Mouse (Mus musculus) embryo, embryonic 10 days (tissue): ENCODE data around the gene Ezh2.
"Not testable (repeated sequence)": the region's sequence is repeated elsewhere in the genome, so short reads cannot be mapped to it uniquely, and the experiment has no call there.

Source experiments
- DNase-seq: peaks from one replicate; pipeline ENCODE4 v3.0.0-alpha.2; 2015; ENCODE audit warnings: low spot score

Gene Ezh2

DNA sequence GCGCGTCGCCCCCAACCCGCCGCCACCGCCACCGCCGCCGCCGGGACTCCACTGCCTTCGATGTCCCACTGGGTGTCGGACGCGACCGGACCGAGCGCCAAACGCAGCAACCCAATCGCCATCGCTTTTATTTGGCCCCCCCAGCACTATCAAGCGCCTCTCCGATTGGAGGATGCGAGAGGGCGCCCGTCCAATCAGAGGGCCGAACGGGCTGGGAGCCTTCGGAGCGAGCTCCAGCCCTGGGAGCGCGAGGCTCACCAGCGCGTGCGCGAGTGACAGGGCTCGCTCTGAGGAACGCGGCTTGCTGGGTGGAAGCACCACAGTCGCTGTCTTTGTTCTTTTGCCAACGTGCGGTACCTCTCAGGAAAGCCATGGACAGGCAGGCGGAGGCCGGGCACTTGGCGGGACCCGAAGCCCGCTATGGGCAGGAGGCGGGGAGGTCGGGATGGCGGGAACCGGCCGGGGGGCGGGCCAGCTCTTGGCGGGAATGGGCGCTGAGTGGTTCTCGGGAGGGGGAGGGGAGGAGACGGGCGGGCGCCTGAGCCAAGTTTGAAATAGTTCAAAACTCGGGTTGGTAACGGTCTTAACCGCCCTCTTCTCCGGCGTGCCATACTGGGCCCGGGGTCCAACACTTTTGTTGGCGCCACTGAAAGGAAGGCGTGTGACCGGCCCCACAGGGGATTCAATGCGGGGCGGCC lies at the start of gene Ezh2:
TSS of gene Ezh2 (minus strand) at position 416 of the 698 bp plus-strand sequence.
- peak; percentile 97 for DNase-seq

DNA sequence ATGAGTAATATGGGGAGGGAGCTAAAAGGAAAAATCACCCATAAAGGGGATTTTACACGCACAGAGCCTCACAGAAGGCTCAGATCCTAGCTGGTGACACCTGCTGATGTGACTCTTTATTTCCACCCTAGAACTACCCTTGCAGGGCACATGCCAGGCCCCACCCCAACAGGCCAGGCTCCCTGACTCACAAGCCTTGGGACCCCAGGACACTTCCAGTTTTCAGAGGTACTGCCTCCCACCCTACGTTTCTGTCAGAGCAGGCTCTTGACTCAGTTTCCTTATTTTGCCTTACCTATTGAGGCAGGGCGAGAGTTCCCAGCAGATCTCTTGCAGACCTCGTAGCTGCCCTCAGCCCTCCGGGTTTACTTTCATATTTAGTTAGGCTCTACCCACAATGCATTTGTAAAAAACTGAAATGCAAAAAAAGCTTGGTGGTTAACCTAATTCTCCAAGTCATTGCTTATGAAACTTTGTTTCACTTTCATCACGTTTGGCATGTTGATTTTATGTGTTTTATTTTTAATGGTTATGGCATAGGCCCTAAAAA lies 41.5 kb upstream of the Ezh2 start:
- DNase-seq, result no peak

DNA sequence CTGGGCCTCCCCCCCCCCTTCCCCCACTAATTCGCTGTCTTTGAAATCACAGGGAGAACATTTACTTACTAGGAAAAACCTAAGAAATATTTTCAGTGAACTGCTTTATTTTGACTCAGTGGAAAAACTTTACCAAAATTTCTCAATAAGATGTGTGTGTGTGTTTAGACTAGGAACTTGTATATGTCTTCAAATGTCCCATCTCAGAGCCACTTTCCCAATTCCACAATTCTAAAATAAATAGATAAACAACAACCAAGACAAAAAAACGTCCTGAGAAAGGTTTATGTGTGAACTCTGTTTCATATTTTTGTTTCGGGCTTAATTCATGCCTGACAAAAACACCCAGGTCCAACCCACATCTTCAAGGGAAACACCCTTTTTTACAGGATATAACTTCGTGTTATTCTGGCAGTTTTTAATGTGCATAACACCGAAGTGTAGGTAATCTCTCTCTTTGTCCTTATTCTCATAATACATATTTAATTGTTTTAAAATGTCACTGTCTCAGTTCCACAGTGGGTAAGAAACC lies 40.9 kb upstream of the Ezh2 start:
- DNase-seq, result no peak

DNA sequence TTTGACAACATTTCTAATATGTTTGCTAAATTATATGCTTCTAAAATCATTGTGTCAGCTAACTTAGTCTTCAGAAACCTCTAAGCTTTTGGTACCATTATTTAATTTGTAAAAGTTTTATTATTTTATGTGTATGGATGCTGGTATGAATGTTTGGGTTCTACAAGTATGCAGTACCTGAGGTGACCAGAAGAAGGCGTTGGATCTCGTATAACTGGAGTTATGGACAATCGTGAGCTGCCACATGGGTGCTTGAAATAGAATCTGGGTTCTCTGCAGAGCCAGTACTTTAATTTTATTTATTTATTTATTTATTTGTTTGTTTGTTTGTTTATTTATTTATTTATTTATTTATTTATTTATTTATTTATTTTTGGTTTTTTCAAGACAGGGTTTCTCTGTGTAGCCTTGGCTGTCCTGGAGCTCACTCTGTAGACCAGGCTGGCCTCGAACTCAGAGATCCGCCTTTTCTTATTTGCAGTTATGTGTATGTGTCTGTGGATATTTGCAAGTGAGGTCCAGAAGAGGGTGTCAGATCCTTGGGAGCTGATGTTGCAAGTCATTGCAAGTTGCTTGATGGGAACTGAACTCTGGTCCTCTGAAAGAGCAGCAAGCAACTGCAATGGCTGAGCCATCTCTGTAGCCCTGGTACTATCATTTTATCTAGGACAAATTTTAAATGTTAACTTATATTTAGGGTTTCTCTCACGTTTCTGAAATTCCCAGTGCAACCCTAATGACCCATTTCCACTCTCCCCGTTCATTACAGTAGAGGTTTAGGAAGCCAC lies 40.3 kb upstream of the Ezh2 start:
- no peak for DNase-seq

DNA sequence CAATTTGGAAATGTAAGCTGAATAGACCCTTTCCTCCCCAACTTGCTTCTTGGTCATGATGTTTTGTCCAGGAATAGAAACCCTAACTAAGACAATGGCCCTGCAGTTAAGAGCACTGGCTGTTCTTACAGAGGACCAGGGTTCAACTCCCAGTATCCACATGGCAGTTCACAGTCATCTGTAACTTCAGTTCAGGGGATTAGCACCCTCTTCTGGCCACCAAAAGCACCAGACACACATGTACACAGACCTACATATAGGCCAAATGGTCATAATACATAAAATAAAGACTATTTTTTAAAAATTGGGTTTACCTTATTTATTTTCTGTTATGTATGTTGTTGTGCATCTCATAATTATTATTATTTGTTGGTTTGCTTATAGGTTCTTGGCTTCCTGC lies 38.3 kb upstream of the Ezh2 start:
- DNase-seq, result peak; percentile 39

DNA sequence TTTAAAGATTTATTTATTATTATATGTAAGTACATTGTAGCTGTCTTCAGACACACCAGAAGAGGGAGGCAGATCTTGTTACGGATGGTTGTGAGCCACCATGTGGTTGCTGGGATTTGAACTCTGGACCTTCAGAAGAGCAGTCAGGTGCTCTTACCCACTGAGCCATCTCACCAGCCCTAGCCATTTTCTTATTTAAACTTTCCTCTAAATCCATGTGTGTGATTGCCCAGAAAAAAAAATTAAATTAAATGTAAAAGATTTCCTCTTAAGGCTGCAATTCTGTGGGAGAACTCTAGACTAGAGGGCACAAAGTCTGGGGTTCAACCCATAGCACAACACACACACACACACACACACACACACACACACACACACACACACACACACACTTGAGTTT lies 34.9 kb upstream of the Ezh2 start:
- DNase-seq, result not testable (repeated sequence)

DNA sequence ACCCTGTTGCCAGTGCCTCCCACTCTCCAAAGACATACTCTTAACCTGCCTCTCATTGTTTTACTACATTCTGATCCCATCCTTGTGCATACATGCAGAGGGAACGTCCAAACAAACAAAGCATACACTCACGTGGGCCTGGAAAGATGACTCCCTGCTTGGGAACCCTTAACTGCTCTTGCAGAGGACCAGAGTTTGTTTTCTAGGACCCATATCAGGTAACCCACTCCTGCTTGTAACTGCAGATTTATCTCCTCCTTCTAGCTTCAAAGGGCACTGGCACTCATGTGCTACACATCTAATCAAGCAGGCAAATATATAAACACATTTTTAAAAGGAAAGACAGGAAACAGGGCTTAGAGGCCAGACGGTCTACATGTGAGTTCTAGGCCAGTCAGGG lies 32.8 kb upstream of the Ezh2 start:
- no peak for DNase-seq

DNA sequence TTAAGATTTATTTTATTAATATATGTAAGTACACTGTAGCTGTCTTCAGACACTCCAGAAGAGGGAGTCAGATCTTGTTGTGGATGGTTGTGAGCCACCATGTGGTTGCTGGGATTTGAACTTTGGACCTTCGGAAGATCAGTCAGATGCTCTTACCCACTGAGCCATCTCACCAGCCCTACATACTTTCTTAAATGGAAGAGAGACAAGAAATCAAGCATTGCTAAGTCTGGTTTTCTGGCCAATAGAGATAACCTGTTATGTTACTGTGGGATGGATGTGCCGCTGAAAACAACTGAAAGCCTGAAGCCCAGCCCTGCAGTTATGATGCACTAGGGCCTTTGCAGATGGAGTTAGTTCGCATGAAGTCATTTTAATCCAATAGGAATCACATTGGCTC lies 31.8 kb upstream of the Ezh2 start:
- not testable (repeated sequence) for DNase-seq

DNA sequence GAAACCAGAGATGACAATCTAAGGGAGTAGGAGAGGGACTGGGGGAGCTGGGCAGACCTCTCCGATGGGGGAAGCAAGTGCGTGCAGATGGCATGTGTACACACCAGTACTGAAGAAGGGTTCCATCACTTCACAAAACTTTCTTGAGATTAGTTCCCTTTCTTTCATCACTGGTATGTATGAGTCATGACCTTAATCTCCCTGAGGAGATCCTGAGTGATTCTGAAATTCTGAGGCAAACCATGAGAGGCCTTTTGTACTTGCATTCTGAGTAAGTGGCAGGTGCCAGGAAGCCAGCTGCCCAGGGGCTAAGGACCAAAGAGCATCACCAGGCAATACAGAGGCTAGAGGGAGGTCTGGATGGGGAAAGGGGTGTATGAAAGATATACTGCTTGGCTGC lies 25.9 kb upstream of the Ezh2 start:
- DNase-seq, result no peak

DNA sequence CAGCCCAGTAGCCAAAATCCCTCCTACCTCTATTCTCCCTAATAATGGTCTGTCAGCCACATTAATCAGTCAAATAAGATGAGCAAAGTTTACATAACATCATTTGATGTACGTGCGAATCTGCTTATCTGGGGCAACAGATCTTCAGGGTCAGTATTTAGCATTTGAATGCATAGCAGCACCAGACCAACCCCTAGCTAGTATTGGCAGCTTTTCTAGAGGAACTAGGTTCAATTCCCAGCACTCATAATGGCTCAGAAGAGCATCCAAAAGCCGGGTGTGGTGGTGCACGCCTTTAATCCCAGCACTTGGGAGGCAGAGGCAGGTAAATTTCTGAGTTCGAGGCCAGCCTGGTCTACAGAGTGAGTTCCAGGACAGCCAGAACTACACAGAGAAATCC lies 13.2 kb upstream of the Ezh2 start:
- not testable (repeated sequence) for DNase-seq

DNA sequence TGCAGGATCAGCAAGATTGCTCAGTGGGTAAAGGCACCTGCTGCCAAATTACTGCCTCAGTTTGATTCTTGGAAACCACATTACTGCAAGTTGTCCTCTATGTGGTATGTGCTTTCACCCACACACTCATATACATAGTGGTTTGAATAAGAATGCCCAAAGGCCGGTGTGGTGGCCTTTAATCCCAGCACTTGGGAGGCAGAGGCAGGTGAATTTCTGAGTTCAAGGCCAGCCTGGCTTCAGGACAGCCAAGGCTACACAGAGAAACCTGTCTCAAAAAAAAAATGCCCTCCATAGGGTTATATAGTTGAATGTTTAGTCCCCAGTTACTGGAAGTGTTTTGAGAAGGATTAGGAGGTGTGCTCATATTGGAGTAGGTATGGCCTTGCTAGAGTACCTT lies 6.8 kb upstream of the Ezh2 start:
- no peak for DNase-seq

DNA sequence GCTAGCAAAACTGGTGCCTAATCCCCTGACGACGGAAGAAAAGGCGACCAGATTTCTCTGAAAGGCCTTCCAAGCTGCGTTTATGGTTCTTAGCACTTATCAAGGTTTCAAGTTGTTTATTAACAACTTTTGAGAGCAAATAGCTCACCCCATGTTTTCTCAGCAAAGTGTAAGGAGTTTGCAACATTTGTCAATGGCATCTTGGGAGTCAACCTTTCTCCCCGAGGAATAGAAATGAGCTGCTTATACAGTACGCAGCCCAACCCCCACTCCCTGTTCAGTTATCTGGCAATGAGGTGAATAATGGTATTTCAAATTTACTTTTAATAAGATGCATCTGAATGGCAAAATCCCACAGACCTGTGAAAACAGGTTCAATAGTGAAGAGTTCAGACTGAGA lies 555 bp upstream of the Ezh2 start:
- DNase-seq, result peak; percentile 48

DNA sequence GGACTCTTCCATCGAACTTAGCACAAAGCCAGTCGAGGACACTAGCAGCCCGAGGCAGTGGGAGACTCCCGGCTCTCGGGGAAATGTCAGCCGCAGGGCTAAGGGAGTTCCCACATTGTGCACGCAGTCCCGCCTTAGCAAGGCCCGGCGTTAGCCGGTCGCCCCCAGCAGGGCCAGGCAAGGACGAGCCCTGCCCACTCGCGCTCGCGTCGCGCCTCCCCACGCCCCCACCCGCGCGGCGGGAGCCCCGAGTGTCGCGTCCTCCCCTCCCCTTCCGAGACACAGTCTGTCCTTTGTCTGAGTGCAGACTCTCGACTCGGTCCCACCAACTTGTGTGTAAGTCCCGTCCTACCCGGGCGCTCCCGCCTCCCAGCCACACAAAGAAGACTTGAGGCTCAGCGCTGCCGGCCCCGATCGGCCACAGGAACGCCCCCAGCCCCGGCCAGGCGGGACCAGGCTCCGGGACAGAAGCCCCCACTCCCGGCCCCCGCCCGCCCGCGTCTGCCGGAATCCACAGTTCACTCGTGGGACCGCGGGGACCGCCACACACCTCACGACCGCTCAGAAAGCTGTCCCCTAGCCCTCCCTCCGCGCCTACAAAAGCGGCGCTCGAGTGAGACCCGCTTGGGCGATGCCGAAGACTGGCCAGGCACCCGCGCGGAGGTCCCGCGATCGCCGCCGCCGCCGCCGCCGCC lies 853 bp downstream of the Ezh2 start:
- peak; percentile 85 for DNase-seq

DNA sequence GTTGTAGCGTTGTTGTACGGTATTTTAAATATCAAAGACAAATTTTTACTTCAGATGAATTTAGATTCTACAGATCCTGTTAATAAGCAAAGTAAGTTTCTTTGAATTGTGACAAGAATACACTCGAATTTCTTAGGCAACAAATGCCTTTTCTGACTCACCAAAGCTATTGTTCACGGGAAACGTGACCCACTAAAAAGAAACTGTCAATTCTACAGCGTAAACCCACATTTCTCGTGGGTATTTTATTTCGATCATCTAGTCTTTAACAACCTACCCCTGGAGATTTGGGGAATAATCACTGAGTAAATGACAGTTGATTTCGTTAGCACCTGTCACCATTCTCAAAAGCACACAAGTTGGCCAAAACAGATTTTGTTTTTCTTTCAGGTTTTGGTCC lies 1.6 kb downstream of the Ezh2 start:
- peak; percentile 18 for DNase-seq

DNA sequence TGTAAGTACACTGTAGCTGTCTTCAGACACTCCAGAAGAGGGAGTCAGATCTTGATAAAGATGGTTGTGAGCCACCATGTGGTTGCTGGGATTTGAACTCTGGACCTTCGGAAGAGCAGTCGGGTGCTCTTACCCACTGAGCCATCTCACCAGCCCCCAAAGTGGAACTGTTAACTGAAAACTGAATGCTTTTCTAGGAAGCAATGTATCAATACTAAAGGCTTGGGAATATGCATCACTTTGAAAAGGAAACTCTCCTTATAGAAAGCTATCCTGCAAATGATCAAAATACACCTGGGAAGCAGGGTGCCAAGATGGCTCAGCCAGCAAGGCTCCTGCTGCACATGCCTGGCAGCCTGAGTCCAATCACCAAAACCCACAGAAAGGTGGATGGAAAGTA lies 7.8 kb downstream of the Ezh2 start:
- DNase-seq, result not testable (repeated sequence)

DNA sequence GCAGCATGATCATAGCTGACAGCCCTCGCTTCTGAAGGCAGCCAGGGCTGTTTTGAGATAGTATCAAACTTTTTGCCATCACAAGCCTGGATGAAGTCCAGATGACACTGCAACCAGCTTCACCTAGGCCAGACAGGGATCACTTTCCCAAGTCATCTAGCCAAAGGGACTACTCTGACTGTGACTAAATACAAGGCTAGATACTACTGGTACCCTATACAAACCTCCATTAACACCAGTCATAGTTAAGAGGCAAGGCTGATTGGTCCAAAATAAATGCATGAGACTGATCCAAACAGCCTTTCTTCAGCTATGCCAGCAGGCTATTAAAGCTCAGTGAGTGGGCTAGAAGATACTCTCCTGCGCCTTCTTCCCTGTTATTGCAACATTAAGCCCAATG lies 22.3 kb downstream of the Ezh2 start:
- no peak for DNase-seq

DNA sequence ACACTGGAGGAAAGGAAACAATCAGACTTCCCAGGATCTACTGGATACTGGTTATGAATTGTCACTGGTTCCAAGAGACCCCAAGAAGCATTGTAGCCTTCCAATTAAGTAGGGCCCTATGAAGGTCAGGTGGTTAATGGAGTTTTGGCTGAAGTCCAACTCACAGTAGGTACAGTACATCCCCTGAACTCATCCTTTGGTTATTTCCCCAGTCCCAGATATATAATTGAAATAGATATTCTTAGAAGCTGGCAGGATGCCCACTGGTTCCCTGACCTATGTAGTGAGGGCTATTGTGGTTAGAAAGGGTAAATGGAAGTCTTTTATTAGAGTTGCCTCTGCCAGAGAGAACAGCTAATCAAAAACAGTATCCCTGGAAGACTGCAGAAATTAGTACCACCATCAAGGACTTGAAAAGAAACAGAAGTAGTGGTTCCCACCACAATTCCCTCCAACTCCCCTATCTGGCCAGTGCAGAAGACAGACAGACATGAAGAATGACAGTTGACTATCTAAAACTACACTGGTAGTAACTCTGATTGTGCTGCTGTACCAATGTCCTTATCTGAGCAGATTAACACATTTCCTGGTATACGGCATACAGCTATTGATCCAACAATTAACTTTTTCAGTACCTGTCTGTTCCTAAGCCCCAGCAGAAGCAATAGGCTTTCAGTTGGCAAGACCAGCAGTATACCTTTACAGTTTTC lies 29.7 kb downstream of the Ezh2 start:
- DNase-seq, result no peak

DNA sequence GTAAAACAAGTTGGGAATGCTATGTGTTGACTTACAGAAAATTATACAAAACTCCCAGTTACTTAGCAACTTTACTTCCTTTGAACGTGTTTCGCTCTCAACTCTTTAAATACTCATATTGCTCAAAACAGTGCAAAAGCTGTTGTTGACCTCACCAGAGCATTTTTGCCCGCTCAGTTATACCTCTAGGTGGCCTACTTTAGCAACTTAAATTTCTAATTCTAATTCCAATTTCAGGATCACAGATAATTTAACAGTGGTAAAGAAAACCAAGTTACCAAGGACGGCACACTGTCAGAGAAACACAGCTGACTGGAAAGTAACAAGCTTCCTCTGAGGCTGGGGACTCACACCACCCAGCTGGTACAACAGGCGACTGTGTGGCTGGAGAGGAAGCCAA lies 33.7 kb downstream of the Ezh2 start:
- DNase-seq, result no peak

DNA sequence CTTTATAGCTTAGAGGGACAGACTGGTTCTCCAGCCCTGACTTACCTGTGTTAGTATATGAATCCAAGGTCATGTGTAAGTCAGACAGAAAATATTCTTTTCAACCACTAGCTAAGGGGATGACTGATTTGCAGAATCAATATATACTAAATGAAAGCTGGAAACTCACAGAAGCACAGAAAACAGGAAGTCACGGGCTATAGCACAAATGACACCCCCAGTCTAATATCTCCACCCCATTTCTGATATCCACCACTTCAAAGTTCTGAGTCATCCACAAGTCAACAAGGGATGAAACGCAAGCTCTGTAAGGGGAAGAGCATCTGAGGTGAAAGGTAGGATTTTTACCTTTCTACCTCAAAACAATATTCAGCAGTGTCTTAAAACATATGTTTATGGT lies 34.3 kb downstream of the Ezh2 start:
- DNase-seq, result no peak

DNA sequence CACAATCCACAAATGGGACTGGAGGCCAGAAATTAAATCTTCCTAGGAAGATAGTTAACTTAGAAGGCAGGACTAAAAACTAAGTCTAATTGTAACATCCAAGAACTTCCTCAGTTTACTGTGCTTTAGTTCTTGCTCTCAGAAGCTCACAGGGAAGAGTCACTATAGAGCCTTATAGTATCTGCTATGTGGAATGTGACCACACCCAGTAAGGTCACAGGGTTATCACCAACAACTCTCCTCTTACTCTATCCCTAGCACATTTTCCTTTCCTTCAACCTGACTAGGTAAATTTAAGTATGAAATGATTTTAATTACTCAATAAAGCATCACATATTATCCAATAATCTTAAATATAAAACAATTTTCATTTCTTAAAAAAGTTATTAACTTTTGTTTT lies 34.7 kb downstream of the Ezh2 start:
- DNase-seq, result no peak

DNA sequence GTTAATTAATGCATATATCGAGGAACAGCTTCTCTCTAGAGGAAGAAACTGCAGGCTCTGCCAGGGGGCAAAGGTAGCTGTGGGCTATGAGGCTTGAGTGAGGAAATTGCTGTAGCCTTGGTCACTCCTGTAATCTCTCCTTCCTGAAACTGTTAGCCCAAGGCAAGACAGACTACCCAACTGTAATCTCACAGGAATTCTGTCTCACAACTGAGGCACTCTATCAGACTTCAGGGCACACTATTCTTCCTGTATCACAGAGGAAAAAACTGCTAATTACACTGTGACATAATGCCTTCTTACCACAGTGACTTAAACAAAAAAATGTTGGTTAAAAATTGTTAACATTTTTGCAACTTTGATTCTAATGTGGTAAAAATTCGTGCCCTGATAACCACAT lies 35.9 kb downstream of the Ezh2 start:
- DNase-seq, result no peak

DNA sequence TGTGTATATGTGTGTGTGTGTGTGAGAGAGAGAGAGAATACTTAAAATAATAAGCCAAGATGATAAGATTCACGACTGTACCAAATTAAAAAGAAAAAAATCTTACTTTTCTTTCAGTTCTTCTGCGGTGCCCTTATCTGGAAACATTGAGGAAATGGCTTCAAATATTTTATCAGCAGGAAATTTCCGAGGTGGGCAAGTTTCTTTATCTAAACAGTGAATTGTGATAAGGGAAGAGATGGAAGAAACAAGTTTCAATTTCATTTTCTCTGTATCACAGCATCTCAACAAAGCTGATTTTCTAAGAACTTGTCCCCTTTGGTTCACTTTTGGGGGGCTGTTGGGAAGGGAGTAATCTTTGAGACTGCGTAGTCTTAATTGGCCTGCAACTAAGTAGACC lies 42.9 kb downstream of the Ezh2 start:
- no peak for DNase-seq
